Mouse (Mus musculus): Measurements from ENCODE around the gene Mbnl2.

Gene Mbnl2

GRCm38 (mm10) chr14:120361121-120361520 is 85.7 kb downstream of the Mbnl2 start:
- DNase-seq: no peak

- no peak for DNase-seq
These were observed 87.0 kb downstream of the Mbnl2 start for GRCm38 (mm10) chr14:120362409-120362992.

GRCm38 (mm10) chr14:120363090-120363818 is 87.8 kb downstream of the Mbnl2 start:
- peak in 1 of 2 experiments; percentile 31 for DNase-seq

GRCm38 (mm10) chr14:120365088-120365487 is 89.6 kb downstream of the Mbnl2 start:
- no peak for DNase-seq

GRCm38 (mm10) chr14:120366962-120367361 is 91.5 kb downstream of the Mbnl2 start:
- DNase-seq: no peak

GRCm38 (mm10) chr14:120367589-120367988 is 92.1 kb downstream of the Mbnl2 start:
- DNase-seq: no peak

- no peak for DNase-seq
These were observed 93.0 kb downstream of the Mbnl2 start for GRCm38 (mm10) chr14:120368456-120368855.

- DNase-seq: no peak
These were observed 93.5 kb downstream of the Mbnl2 start for GRCm38 (mm10) chr14:120368914-120369391.

- no peak for DNase-seq
These were observed 94.6 kb downstream of the Mbnl2 start for GRCm38 (mm10) chr14:120370044-120370443.

- DNase-seq: no peak
These were observed 95.2 kb downstream of the Mbnl2 start for GRCm38 (mm10) chr14:120370631-120371030.

- no peak for DNase-seq
These were observed 95.7 kb downstream of the Mbnl2 start for GRCm38 (mm10) chr14:120371174-120371573.

GRCm38 (mm10) chr14:120373026-120374024 is 97.9 kb downstream of the Mbnl2 start:
- no peak for DNase-seq

GRCm38 (mm10) chr14:120374786-120375185 is 99.3 kb downstream of the Mbnl2 start:
- no peak for DNase-seq

GRCm38 (mm10) chr14:120377192-120377591 is 101.7 kb downstream of the Mbnl2 start:
- no peak for DNase-seq

- no peak for DNase-seq
These were observed 102.5 kb downstream of the Mbnl2 start for GRCm38 (mm10) chr14:120378002-120378401.

- no peak for DNase-seq
These were observed 104.2 kb downstream of the Mbnl2 start for GRCm38 (mm10) chr14:120379716-120380115.

GRCm38 (mm10) chr14:120381378-120382134 is 106.1 kb downstream of the Mbnl2 start:
- no peak for DNase-seq

- DNase-seq: no peak
These were observed 106.7 kb downstream of the Mbnl2 start for GRCm38 (mm10) chr14:120382179-120382578.

- DNase-seq: no peak
These were observed 107.8 kb downstream of the Mbnl2 start for GRCm38 (mm10) chr14:120383186-120383851.

- no peak for DNase-seq
These were observed 109.1 kb downstream of the Mbnl2 start for GRCm38 (mm10) chr14:120384615-120385014.

- no peak for DNase-seq
These were observed 111.8 kb downstream of the Mbnl2 start for GRCm38 (mm10) chr14:120387293-120387692.
